13 mouse cellular contexts compared by ENCODE assay signal in genomic region chr1:146801821-146802220, GRCm38 (mm10).
"Had no signal": no experiment of that assay in that cellular context is flagged by ENCODE, and none has a peak within 500 bp of the region (broad histone marks: within the 10 kb centered on the region; RNA-seq: fewer than 3 reads in every experiment).

No protein-coding gene starts in this region.

- DNase-seq: gastrocnemius, postnatal 10 days; gastrocnemius, postnatal 25 days; heart, adult 18-20 months; heart, postnatal 10 days; heart, postnatal 4 days; kidney, adult 18-20 months; kidney, adult 8-10 months; kidney, postnatal 10 days; kidney, postnatal 25 days; kidney, postnatal 4 days; liver; liver, embryonic 13.5 days; liver, postnatal 0 days had no signal
